Mouse (Mus musculus) midbrain, embryonic 15.5 days (tissue): ENCODE measurements around the gene A630095N17Rik. TPM values are rescaled to one million over a fixed set of nuclear protein-coding genes. Genes with fewer than 3 reads are reported as not detected.
A peak's percentile ranks its signal among the peaks of the same experiment; 100 is the strongest.
"Not testable (repeated sequence)": the region's sequence is repeated elsewhere in the genome, so short reads cannot be mapped to it uniquely, and the experiment has no call there.

Experiments
- ATAC-seq: fragments of 200-750 bp; cut with Nextera tagmentation; replicated peaks from 2 replicates; pipeline ENCODE4 v1.8.0; 2017; ENCODE audit warnings: moderate TSS enrichment
- H3K27ac ChIP-seq: fragments of 300-500 bp; sonication (generic); 2 replicates; pipeline ENCODE4 v1.5.1; 2015; ENCODE audit warnings: mild to moderate bottlenecking, inconsistent platforms
- H3K27me3 ChIP-seq: fragments of 300-500 bp; sonication (generic); replicated peaks from 2 replicates; pipeline ENCODE4 v1.6.1; 2015; ENCODE audit warnings: inconsistent platforms
- H3K36me3 ChIP-seq: fragments of 300-500 bp; sonication (generic); replicated peaks from 2 replicates; pipeline ENCODE4 v1.6.1; 2015; ENCODE audit warnings: inconsistent platforms
- H3K4me1 ChIP-seq: fragments of 300-500 bp; sonication (generic); 2 replicates; pipeline ENCODE4 v1.6.1; 2015; ENCODE audit warnings: inconsistent platforms
- H3K4me2 ChIP-seq: fragments of 300-500 bp; sonication (generic); 2 replicates; pipeline ENCODE4 v1.6.1; 2015; ENCODE audit warnings: inconsistent platforms, mild to moderate bottlenecking, moderate library complexity
- H3K4me3 ChIP-seq: fragments of 300-500 bp; sonication (generic); 2 replicates; pipeline ENCODE4 v1.5.1; 2015; ENCODE audit warnings: mild to moderate bottlenecking, inconsistent platforms
- H3K9ac ChIP-seq: fragments of 300-500 bp; sonication (generic); 2 replicates; pipeline ENCODE4 v1.6.1; 2015; ENCODE audit warnings: mild to moderate bottlenecking, inconsistent platforms
- H3K9me3 ChIP-seq: fragments of 300-500 bp; sonication (generic); 2 replicates; pipeline ENCODE4 v1.6.1; 2016; ENCODE audit warnings: inconsistent platforms
- WGBS: fragments of 180-500 bp; shearing (Covaris S2); methylation state at CpG from one replicate; pipeline ENCODE4 v1.1.7; 2015; ENCODE audit warnings: mixed read lengths; 5-methylcytosine and 5-hydroxymethylcytosine counted together
- polyA plus RNA-seq: library from polyadenylated mRNA; unstranded; fragments of >200 nt; fragmentation: Nextera tagmentation; extraction: Ambion mirVana; gene quantifications from 2 replicates; pipeline ENCODE4 v1.2.1, GENCODE M21; 2015

The A630095N17Rik gene
- polyA plus RNA-seq, 1 experiment from 2014 or later = not detected

- ATAC-seq = peak; percentile 62
- H3K9me3 ChIP-seq = no peaks in the 10 kb centered on the region
- H3K4me3 ChIP-seq = no peak overlapping the region
- no peak overlapping the region for H3K9ac ChIP-seq
- H3K36me3 ChIP-seq = no peaks in the 10 kb centered on the region
- H3K27me3 ChIP-seq = no peaks in the 10 kb centered on the region
- peaks cover 24% of the 10 kb centered on the region for H3K4me1 ChIP-seq
- under 1% methylated on average over 8 of the region's 8 CpGs for WGBS
- H3K4me2 ChIP-seq = no peak overlapping the region
- peak overlapping the region; percentile 15; the same call in 1 of the 2 replicates for H3K27ac ChIP-seq
Measured at GRCm38 (mm10) chr1:75234606-75235005, 2.7 kb upstream of the A630095N17Rik start.

GRCm38 (mm10) chr1:75232489-75232888 lies 587 bp upstream of the A630095N17Rik start:
- H3K4me3 ChIP-seq, H3K36me3 ChIP-seq, ATAC-seq, H3K27ac ChIP-seq, H3K27me3 ChIP-seq, H3K9me3 ChIP-seq, H3K9ac ChIP-seq, H3K4me2 ChIP-seq: not testable (repeated sequence)
- WGBS = 68% methylated on average over 4 of the region's 4 CpGs
- H3K4me1 ChIP-seq = peaks cover 19% of the 10 kb centered on the region

GRCm38 (mm10) chr1:75231224-75231623 lies 678 bp downstream of the A630095N17Rik start:
- 75% methylated on average over 4 of the region's 4 CpGs for WGBS
- no peak overlapping the region for H3K4me2 ChIP-seq
- no peaks in the 10 kb centered on the region for H3K36me3 ChIP-seq
- no peaks in the 10 kb centered on the region; the same call in 1 of the 2 replicates for H3K27me3 ChIP-seq
- no peak overlapping the region for H3K27ac ChIP-seq
- no peak overlapping the region for H3K9ac ChIP-seq
- no peaks in the 10 kb centered on the region for H3K9me3 ChIP-seq
- peaks cover 10% of the 10 kb centered on the region for H3K4me1 ChIP-seq
- no peak for ATAC-seq
- no peak overlapping the region for H3K4me3 ChIP-seq

- Histone ChIP-seq H3K27me3 (no peaks in the 10 kb centered on the region; the same call in 1 of the 2 replicates), H3K4me3 (no peak overlapping the region), H3K4me1 (peaks cover 4% of the 10 kb centered on the region; the same call in 1 of the 2 replicates), H3K27ac (no peak overlapping the region), H3K9ac (no peak overlapping the region), H3K9me3 (no peaks in the 10 kb centered on the region), H3K4me2 (no peak overlapping the region), H3K36me3 (no peaks in the 10 kb centered on the region)
- WGBS = 73% methylated on average over 7 of the region's 7 CpGs
- ATAC-seq = no peak
Measured at GRCm38 (mm10) chr1:75230335-75230994, 1.4 kb downstream of the A630095N17Rik start.

GRCm38 (mm10) chr1:75229158-75229557 lies 2.7 kb downstream of the A630095N17Rik start:
- peaks cover 3% of the 10 kb centered on the region; the same call in 1 of the 2 replicates for H3K27me3 ChIP-seq
- H3K4me2 ChIP-seq = no peak overlapping the region
- H3K4me1 ChIP-seq = no peaks in the 10 kb centered on the region
- H3K4me3 ChIP-seq = no peak overlapping the region
- no peak for ATAC-seq
- no peak overlapping the region for H3K9ac ChIP-seq
- H3K27ac ChIP-seq = no peak overlapping the region
- no peaks in the 10 kb centered on the region for H3K36me3 ChIP-seq
- no peaks in the 10 kb centered on the region for H3K9me3 ChIP-seq
- WGBS = 80% methylated on average over 4 of the region's 4 CpGs

GRCm38 (mm10) chr1:75227653-75228052 lies 4.2 kb downstream of the A630095N17Rik start:
- no peak overlapping the region for H3K4me3 ChIP-seq
- no peak for ATAC-seq
- H3K27me3 ChIP-seq = peaks cover 3% of the 10 kb centered on the region
- no peak overlapping the region for H3K4me2 ChIP-seq
- 77% methylated on average over 1 of the region's 1 CpGs for WGBS
- H3K27ac ChIP-seq = no peak overlapping the region
- no peak overlapping the region for H3K9ac ChIP-seq
- H3K9me3 ChIP-seq = no peaks in the 10 kb centered on the region
- H3K36me3 ChIP-seq = no peaks in the 10 kb centered on the region
- no peaks in the 10 kb centered on the region for H3K4me1 ChIP-seq

- H3K4me3 ChIP-seq = no peak overlapping the region
- H3K4me1 ChIP-seq = no peaks in the 10 kb centered on the region
- no peaks in the 10 kb centered on the region for H3K36me3 ChIP-seq
- H3K27me3 ChIP-seq = peaks cover 16% of the 10 kb centered on the region
- ATAC-seq = no peak
- no peak overlapping the region for H3K27ac ChIP-seq
- H3K9ac ChIP-seq = no peak overlapping the region
- WGBS = 60% methylated on average over 2 of the region's 2 CpGs
- H3K9me3 ChIP-seq = no peaks in the 10 kb centered on the region
- H3K4me2 ChIP-seq = no peak overlapping the region
Measured at GRCm38 (mm10) chr1:75226138-75226537, 5.8 kb downstream of the A630095N17Rik start.

GRCm38 (mm10) chr1:75225473-75225872 lies 6.4 kb downstream of the A630095N17Rik start:
- no peaks in the 10 kb centered on the region for H3K9me3 ChIP-seq
- H3K27ac ChIP-seq = no peak overlapping the region
- no peaks in the 10 kb centered on the region for H3K4me1 ChIP-seq
- no peak overlapping the region for H3K4me3 ChIP-seq
- WGBS = 54% methylated on average over 3 of the region's 3 CpGs
- ATAC-seq = no peak
- H3K4me2 ChIP-seq = no peak overlapping the region
- H3K27me3 ChIP-seq = peaks cover 22% of the 10 kb centered on the region
- H3K9ac ChIP-seq = no peak overlapping the region
- H3K36me3 ChIP-seq = no peaks in the 10 kb centered on the region

GRCm38 (mm10) chr1:75223532-75223931 lies 8.4 kb downstream of the A630095N17Rik start:
- 81% methylated on average over 6 of the region's 6 CpGs for WGBS
- ATAC-seq = no peak

GRCm38 (mm10) chr1:75222926-75223325 lies 9.0 kb downstream of the A630095N17Rik start:
- H3K27me3 ChIP-seq = peaks cover 42% of the 10 kb centered on the region
- ATAC-seq = no peak
- H3K4me2 ChIP-seq = no peak overlapping the region
- 86% methylated on average over 6 of the region's 6 CpGs for WGBS
- H3K27ac ChIP-seq = no peak overlapping the region
- H3K4me1 ChIP-seq = peaks cover 16% of the 10 kb centered on the region
- H3K4me3 ChIP-seq = no peak overlapping the region
- no peak overlapping the region for H3K9ac ChIP-seq
- no peaks in the 10 kb centered on the region for H3K36me3 ChIP-seq
- no peaks in the 10 kb centered on the region for H3K9me3 ChIP-seq

More at GRCm38 (mm10) chr1:75223532-75223931, 8.4 kb downstream of the A630095N17Rik start:
- H3K27me3 ChIP-seq = peaks cover 37% of the 10 kb centered on the region
- no peaks in the 10 kb centered on the region for H3K9me3 ChIP-seq
- H3K9ac ChIP-seq = no peak overlapping the region
- H3K27ac ChIP-seq = no peak overlapping the region
- no peaks in the 10 kb centered on the region for H3K36me3 ChIP-seq
- peaks cover 13% of the 10 kb centered on the region for H3K4me1 ChIP-seq
- H3K4me3 ChIP-seq = no peak overlapping the region
- H3K4me2 ChIP-seq = no peak overlapping the region

GRCm38 (mm10) chr1:75221538-75221937 lies 10.4 kb downstream of the A630095N17Rik start:
- Histone ChIP-seq H3K9ac (no peak overlapping the region), H3K4me3 (no peak overlapping the region), H3K27ac (no peak overlapping the region), H3K27me3 (peaks cover 56% of the 10 kb centered on the region), H3K4me1 (peaks cover 16% of the 10 kb centered on the region), H3K4me2 (no peak overlapping the region), H3K9me3 (no peaks in the 10 kb centered on the region), H3K36me3 (no peaks in the 10 kb centered on the region)
- WGBS = 78% methylated on average over 3 of the region's 3 CpGs
- no peak for ATAC-seq

GRCm38 (mm10) chr1:75219531-75219930 lies 12.4 kb downstream of the A630095N17Rik start, which contains the start of gene Tuba4a:
TSS of gene Tuba4a (minus strand) at chr1:75219865.
- WGBS = under 1% methylated on average over 34 of the region's 34 CpGs
- peaks cover 2% of the 10 kb centered on the region; the same call in 1 of the 2 replicates for H3K36me3 ChIP-seq
- H3K4me1 ChIP-seq = peaks cover 16% of the 10 kb centered on the region
- peaks cover 56% of the 10 kb centered on the region for H3K27me3 ChIP-seq
- H3K27ac ChIP-seq = no peak within 1 kb of the TSS
- ATAC-seq = peak; percentile 63
- H3K4me2 ChIP-seq = peak within 1 kb of the TSS; percentile 79
- H3K9me3 ChIP-seq = no peaks in the 10 kb centered on the region
- H3K9ac ChIP-seq = peak within 1 kb of the TSS; percentile 35
- H3K4me3 ChIP-seq = peak within 1 kb of the TSS; percentile 48

- peak overlapping the region; percentile 35 for H3K9ac ChIP-seq
- no peaks in the 10 kb centered on the region for H3K9me3 ChIP-seq
- peak overlapping the region; percentile 48 for H3K4me3 ChIP-seq
- peak overlapping the region; percentile 79 for H3K4me2 ChIP-seq
- peak; percentile 91 for ATAC-seq
- H3K27ac ChIP-seq = no peak overlapping the region
- under 1% methylated on average over 24 of the region's 24 CpGs for WGBS
- H3K36me3 ChIP-seq = peaks cover 5% of the 10 kb centered on the region; the same call in 1 of the 2 replicates
- H3K4me1 ChIP-seq = peaks cover 16% of the 10 kb centered on the region
- peaks cover 56% of the 10 kb centered on the region for H3K27me3 ChIP-seq
Measured at GRCm38 (mm10) chr1:75219078-75219477, 12.8 kb downstream of the A630095N17Rik start.
